Mouse (Mus musculus) lung, embryonic 14.5 days (tissue): ENCODE measurements around the gene Lrrc74b. TPM values are rescaled to one million over a fixed set of nuclear protein-coding genes. Genes with fewer than 3 reads are reported as not detected.
A peak's percentile ranks its signal among the peaks of the same experiment; 100 is the strongest.

Experiments used
- ATAC-seq: fragments of 200-750 bp; cut with Nextera tagmentation; 2 replicates; pipeline ENCODE4 v1.8.0; 2017; ENCODE audit warnings: mild to moderate bottlenecking, moderate TSS enrichment, moderate library complexity; ENCODE audit not compliant: insufficient read depth
- DNase-seq: peaks from one replicate; pipeline ENCODE4 v3.0.0-alpha.2; 2015
- H3K27ac ChIP-seq: fragments of 300-500 bp; sonication (generic); 2 replicates; pipeline ENCODE4 v1.5.1; 2014; ENCODE audit warnings: low read depth, mild to moderate bottlenecking, moderate library complexity
- H3K27me3 ChIP-seq: fragments of 300-500 bp; sonication (generic); 2 replicates; pipeline ENCODE4 v1.6.1; 2014; ENCODE audit warnings: low read length, control low read depth; ENCODE audit not compliant: insufficient read depth
- H3K36me3 ChIP-seq: fragments of 300-500 bp; sonication (generic); 2 replicates; pipeline ENCODE4 v1.6.1; 2014; ENCODE audit warnings: control low read depth; ENCODE audit not compliant: insufficient read depth
- H3K4me1 ChIP-seq: fragments of 300-500 bp; sonication (generic); 2 replicates; pipeline ENCODE4 v1.6.1; 2014; ENCODE audit warnings: antibody characterized with exemption, control low read depth; ENCODE audit not compliant: insufficient read depth
- H3K4me2 ChIP-seq: fragments of 300-500 bp; sonication (generic); 2 replicates; pipeline ENCODE4 v1.6.1; 2014; ENCODE audit warnings: mild to moderate bottlenecking
- H3K4me3 ChIP-seq: fragments of 300-500 bp; sonication (generic); 2 replicates; pipeline ENCODE4 v1.5.1; 2014; ENCODE audit warnings: low read depth, low read length
- H3K9ac ChIP-seq: fragments of 300-500 bp; sonication (generic); 2 replicates; pipeline ENCODE4 v1.6.1; 2014
- H3K9me3 ChIP-seq: fragments of 300-500 bp; sonication (generic); 2 replicates; pipeline ENCODE4 v1.6.1; 2016; ENCODE audit warnings: low read depth, low read length, control low read depth
- CTCF ChIP-seq: IDR thresholded peaks from 2 replicates; pipeline ENCODE4 v1.5.1; 2016; ENCODE audit warnings: antibody characterized with exemption, low read depth
- WGBS: fragments of 180-500 bp; shearing (Covaris S2); extraction: QIAGEN DNeasy Blood & Tissue Kit; methylation state at CpG from one replicate; pipeline ENCODE4 v1.1.7; 2014; 5-methylcytosine and 5-hydroxymethylcytosine counted together
- polyA plus RNA-seq: library from polyadenylated mRNA; unstranded; fragments of >200 nt; fragmentation: Nextera tagmentation; extraction: Ambion mirVana; gene quantifications from 2 replicates; pipeline ENCODE4 v1.2.1, GENCODE M21; 2014

The Lrrc74b gene
- polyA plus RNA-seq, 1 experiment from 2014 or later, result 0.42 TPM

DNA sequence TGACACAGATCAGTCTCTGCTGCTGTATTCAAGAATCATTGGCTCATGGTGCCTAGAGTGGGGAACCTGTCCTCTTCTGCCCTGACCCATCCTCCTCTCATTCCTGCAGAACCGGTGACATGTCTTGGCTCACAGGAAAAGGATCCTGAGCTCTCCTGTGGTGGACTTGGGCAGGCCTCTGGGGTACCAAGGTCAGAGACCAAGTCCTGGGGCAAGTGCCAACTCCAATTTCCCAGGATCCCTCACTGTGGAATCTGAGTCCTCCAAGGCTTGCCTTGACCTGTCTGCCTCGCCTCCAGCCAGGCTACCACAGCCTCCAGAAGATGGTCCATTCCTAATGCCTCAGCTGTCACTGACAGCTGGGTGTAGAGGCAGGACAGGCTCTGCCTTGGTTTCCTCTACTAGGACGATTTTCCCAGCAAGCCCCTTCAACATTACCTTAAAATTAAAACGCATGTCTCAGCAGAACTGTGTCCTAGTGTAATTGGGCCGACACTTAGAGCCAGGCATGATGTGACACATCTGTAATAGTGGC, 54.0 kb downstream of the Lrrc74b start:
- 75% methylated on average over 5 of the region's 5 CpGs for WGBS
- no peak for DNase-seq
- H3K4me3 ChIP-seq, result no peak overlapping the region
- no peak overlapping the region for H3K4me2 ChIP-seq
- peaks cover 11% of the 10 kb centered on the region; the same call in 1 of the 2 replicates for H3K4me1 ChIP-seq
- H3K36me3 ChIP-seq, result peaks cover 8% of the 10 kb centered on the region
- H3K9ac ChIP-seq, result no peak overlapping the region
- no peak overlapping the region for H3K27ac ChIP-seq
- H3K27me3 ChIP-seq, result no peaks in the 10 kb centered on the region
- no peak for TF ChIP-seq CTCF
- no peaks in the 10 kb centered on the region for H3K9me3 ChIP-seq
- no peak for ATAC-seq

DNA sequence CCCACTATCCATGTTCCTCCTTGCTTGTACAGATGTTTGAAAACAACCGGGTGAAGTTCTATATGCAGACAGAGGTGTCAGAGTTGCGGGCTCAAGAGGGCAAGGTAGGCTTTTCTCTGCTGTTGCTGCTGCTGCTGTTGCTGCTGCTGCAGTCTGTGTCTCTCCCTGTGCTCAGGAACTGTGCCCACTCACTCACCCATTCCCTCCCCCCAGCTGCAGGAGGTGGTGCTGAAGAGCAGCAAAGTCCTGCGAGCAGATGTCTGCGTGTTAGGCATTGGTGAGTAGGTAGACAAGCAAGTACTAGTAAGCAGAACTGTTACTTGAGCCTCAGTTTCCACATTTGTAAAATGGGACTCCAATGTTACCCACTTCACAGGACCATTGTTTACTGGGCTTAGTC, 58.4 kb downstream of the Lrrc74b start:
- TF ChIP-seq CTCF, result no peak
- WGBS, result 71% methylated on average over 4 of the region's 4 CpGs
- no peak overlapping the region for H3K27ac ChIP-seq

DNA sequence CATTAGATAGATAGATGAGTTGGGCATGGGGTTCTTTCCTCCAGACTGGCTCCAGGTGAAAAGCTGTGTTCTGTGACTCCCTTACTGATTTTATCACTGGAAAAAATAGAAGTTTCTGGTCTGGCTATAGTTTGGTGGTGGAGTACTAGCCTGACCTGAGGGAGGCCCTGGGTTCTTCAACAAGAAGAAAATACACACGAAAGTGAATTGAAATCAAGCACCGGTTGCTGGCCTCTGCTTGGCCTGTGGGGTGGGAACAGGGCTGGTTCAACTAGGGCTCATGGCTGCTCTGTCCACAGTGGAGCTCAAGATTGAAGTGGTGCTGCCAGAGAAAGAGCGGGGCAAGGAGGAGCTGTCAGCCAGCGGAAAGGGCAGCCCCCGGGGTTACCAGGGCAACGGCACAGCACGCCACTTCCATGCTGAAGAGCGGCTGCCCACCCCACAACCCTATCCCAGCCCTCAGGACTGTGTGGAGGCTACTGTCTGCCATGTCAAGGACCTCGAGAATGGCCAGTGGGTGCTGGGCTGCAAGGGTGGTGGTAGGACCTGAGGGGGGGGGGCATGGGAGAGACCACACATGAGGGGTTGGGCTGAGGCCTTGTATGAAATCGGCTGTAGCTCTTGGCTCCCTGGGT, 61.7 kb downstream of the Lrrc74b start:
- H3K36me3 ChIP-seq, result no peaks in the 10 kb centered on the region
- no peak overlapping the region for H3K9ac ChIP-seq
- H3K27me3 ChIP-seq, result no peaks in the 10 kb centered on the region
- H3K27ac ChIP-seq, result no peak overlapping the region
- 26% methylated on average over 10 of the region's 10 CpGs for WGBS
- H3K4me1 ChIP-seq, result no peaks in the 10 kb centered on the region
- no peak overlapping the region for H3K4me2 ChIP-seq
- no peaks in the 10 kb centered on the region for H3K9me3 ChIP-seq
- H3K4me3 ChIP-seq, result no peak overlapping the region
- ATAC-seq (peak; percentile 50; the same call in 1 of the 2 replicates), DNase-seq (peak; percentile 30)
- TF ChIP-seq CTCF, result no peak

More for the DNA sequence above, 58.4 kb downstream of the Lrrc74b start:
- Histone ChIP-seq H3K4me1 (no peaks in the 10 kb centered on the region), H3K4me2 (no peak overlapping the region), H3K36me3 (no peaks in the 10 kb centered on the region), H3K9ac (no peak overlapping the region), H3K27me3 (no peaks in the 10 kb centered on the region), H3K4me3 (no peak overlapping the region), H3K9me3 (no peaks in the 10 kb centered on the region)
- DNase-seq, result no peak
- no peak for ATAC-seq

DNA sequence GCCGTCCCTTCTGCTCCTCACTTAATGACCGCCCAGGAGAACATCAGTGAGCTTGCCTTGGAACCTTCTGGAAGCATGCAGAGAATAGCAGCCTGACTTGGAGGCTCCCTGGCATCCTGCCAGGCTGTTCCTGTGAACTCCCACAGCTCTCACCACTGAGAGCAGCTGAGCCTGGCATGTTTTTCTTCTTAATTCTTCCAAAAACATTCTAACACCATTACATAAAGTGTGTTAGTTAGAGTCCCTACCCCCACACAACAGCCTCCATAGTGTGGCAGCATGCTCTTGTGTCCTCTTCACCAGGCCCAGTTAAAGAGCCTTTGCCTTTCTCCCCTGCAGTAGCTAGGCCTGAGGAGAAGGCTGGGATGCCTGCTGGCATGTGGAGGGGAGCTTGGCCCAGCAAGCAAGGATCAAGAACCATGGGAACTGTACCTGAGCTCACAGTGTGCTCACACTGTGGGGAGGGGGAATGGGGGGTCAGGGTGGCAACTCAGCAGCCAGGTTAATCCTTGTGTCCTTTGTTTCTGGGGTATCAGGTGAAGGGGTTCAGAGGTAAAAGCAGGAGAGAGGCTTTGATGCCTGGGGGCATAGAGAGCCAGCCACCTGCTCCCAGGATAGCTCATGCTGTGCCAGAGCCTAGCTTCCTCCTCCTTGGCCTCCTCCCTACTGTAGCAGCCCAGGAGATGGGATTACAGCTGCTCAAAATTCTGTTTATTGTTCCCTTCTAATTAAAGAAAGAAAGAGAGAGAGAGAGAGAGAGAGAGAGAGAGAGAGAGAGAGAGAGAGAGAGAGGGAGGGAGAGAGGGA, 64.3 kb downstream of the Lrrc74b start:
- peak; percentile 82 for DNase-seq
- H3K9ac ChIP-seq, result no peak overlapping the region
- no peaks in the 10 kb centered on the region for H3K4me1 ChIP-seq
- no peak for TF ChIP-seq CTCF
- H3K27ac ChIP-seq, result no peak overlapping the region
- H3K36me3 ChIP-seq, result no peaks in the 10 kb centered on the region
- no peak overlapping the region for H3K4me2 ChIP-seq
- no peaks in the 10 kb centered on the region for H3K27me3 ChIP-seq
- H3K4me3 ChIP-seq, result no peak overlapping the region
- WGBS, result 38% methylated on average over 2 of the region's 2 CpGs
- ATAC-seq, result no peak
- H3K9me3 ChIP-seq, result no peaks in the 10 kb centered on the region

Other genes starting within 250 kb of the Lrrc74b start
- 0.12 and 0.25 TPM in 2 replicates for gene Serpind1, start 229.9 kb downstream of the Lrrc74b start, polyA plus RNA-seq
- gene Snap29, start 155.3 kb downstream of the Lrrc74b start, polyA plus RNA-seq, result 5.1 and 6.3 TPM in 2 replicates
- gene Pi4ka, start 154.9 kb downstream of the Lrrc74b start, polyA plus RNA-seq, result 33.8 and 37.9 TPM in 2 replicates
- 61.9 and 74.1 TPM in 2 replicates for gene Crkl, start 109.3 kb downstream of the Lrrc74b start, polyA plus RNA-seq
- gene Aifm3, start 71.6 kb downstream of the Lrrc74b start, polyA plus RNA-seq, result 1.3 and 1.5 TPM in 2 replicates
- 78.4 and 80.0 TPM in 2 replicates for gene Lztr1, start 52.6 kb downstream of the Lrrc74b start, polyA plus RNA-seq
- gene Thap7, start 30.1 kb downstream of the Lrrc74b start, polyA plus RNA-seq, result 47.4 and 51.4 TPM in 2 replicates
- 1.6 and 1.7 TPM in 2 replicates for gene P2rx6, start 638 bp upstream of the Lrrc74b start, polyA plus RNA-seq
- 6.2 and 8.0 TPM in 2 replicates for gene Slc7a4, start 22.0 kb upstream of the Lrrc74b start, polyA plus RNA-seq
- 45.4 and 45.7 TPM in 2 replicates for gene Smpd4, start 58.1 kb upstream of the Lrrc74b start, polyA plus RNA-seq
- gene Ccdc74a, start 85.2 kb upstream of the Lrrc74b start, polyA plus RNA-seq, result 5.3 and 5.4 TPM in 2 replicates
- 40.8 and 46.0 TPM in 2 replicates for gene Med15, start 171.6 kb upstream of the Lrrc74b start, polyA plus RNA-seq
- gene Klhl22, start 198.4 kb upstream of the Lrrc74b start, polyA plus RNA-seq, result 67.0 and 70.7 TPM in 2 replicates
- 32.7 and 36.3 TPM in 2 replicates for gene Scarf2, start 236.0 kb upstream of the Lrrc74b start, polyA plus RNA-seq